Mouse (Mus musculus) c-Kit-positive CD71-negative TER-119-negative erythroid progenitor cells, embryonic 14.5 days (primary cell): ENCODE data around the gene Tfam.

Source experiments
- DNase-seq: peaks from one replicate; pipeline ENCODE4 v3.0.0-alpha.2; 2013; ENCODE audit warnings: low read depth

Tfam gene

GRCm38 (mm10) chr10:71223101-71223500, 15.0 kb downstream of the Tfam start:
- DNase-seq = no peak

GRCm38 (mm10) chr10:71222639-71223038, 15.4 kb downstream of the Tfam start:
- no peak for DNase-seq

GRCm38 (mm10) chr10:71218228-71218892, 19.7 kb downstream of the Tfam start:
- peak; percentile 43 for DNase-seq

GRCm38 (mm10) chr10:71215996-71216395, 22.1 kb downstream of the Tfam start:
- DNase-seq = no peak

GRCm38 (mm10) chr10:71201512-71201911, 36.6 kb downstream of the Tfam start:
- no peak for DNase-seq

- DNase-seq = no peak
Measured at GRCm38 (mm10) chr10:71200964-71201363, 37.1 kb downstream of the Tfam start.

- no peak for DNase-seq
Measured at GRCm38 (mm10) chr10:71198676-71199075, 39.4 kb downstream of the Tfam start.

- DNase-seq = no peak
Measured at GRCm38 (mm10) chr10:71197036-71197785, 40.9 kb downstream of the Tfam start.

- no peak for DNase-seq
Measured at GRCm38 (mm10) chr10:71195501-71195900, 42.6 kb downstream of the Tfam start.

- no peak for DNase-seq
Measured at GRCm38 (mm10) chr10:71194713-71195112, 43.4 kb downstream of the Tfam start.

- DNase-seq = no peak
Measured at GRCm38 (mm10) chr10:71193319-71193718, 44.8 kb downstream of the Tfam start.

- no peak for DNase-seq
Measured at GRCm38 (mm10) chr10:71192886-71193285, 45.2 kb downstream of the Tfam start.

GRCm38 (mm10) chr10:71188681-71189080, 49.4 kb downstream of the Tfam start:
- no peak for DNase-seq

GRCm38 (mm10) chr10:71185059-71185458, 53.0 kb downstream of the Tfam start:
- no peak for DNase-seq

- DNase-seq = no peak
Measured at GRCm38 (mm10) chr10:71183339-71184031, 54.6 kb downstream of the Tfam start.

GRCm38 (mm10) chr10:71181931-71182330, 56.1 kb downstream of the Tfam start:
- no peak for DNase-seq

- no peak for DNase-seq
Measured at GRCm38 (mm10) chr10:71181091-71181490, 57.0 kb downstream of the Tfam start.

GRCm38 (mm10) chr10:71180057-71180456, 58.0 kb downstream of the Tfam start:
- no peak for DNase-seq

GRCm38 (mm10) chr10:71177201-71177600, 60.9 kb downstream of the Tfam start:
- no peak for DNase-seq

- no peak for DNase-seq
Measured at GRCm38 (mm10) chr10:71176341-71176740, 61.7 kb downstream of the Tfam start.
